Mouse (Mus musculus) limb, embryonic 14.5 days (tissue): ENCODE measurements around the gene 4930442H23Rik. TPM values are rescaled to one million over a fixed set of nuclear protein-coding genes. Genes with fewer than 3 reads are reported as not detected.

ENCODE experiments used
- ATAC-seq: fragments of 200-750 bp; cut with Nextera tagmentation; 2 replicates; pipeline ENCODE4 v1.8.0; 2017; ENCODE audit warnings: low read depth, moderate number of reproducible peaks, moderate TSS enrichment; ENCODE audit not compliant: low FRiP score
- DNase-seq: peaks from one replicate; pipeline ENCODE4 v3.0.0-alpha.2; 2015; ENCODE audit warnings: low spot score
- H3K27ac ChIP-seq: fragments of 300-500 bp; sonication (generic); replicated peaks from 2 replicates; pipeline ENCODE4 v1.5.1; 2014; ENCODE audit warnings: low read depth, mild to moderate bottlenecking, low read length, moderate library complexity, mixed read lengths
- H3K27me3 ChIP-seq: fragments of 300-500 bp; sonication (generic); 2 replicates; pipeline ENCODE4 v1.6.1; 2014; ENCODE audit warnings: low read length, mixed read lengths; ENCODE audit not compliant: control insufficient read depth, insufficient read depth
- H3K36me3 ChIP-seq: fragments of 300-500 bp; sonication (generic); 2 replicates; pipeline ENCODE4 v1.6.1; 2014; ENCODE audit warnings: mild to moderate bottlenecking, low read length, moderate library complexity, mixed read lengths; ENCODE audit not compliant: control insufficient read depth, insufficient read depth
- H3K4me1 ChIP-seq: fragments of 300-500 bp; sonication (generic); 2 replicates; pipeline ENCODE4 v1.6.1; 2014; ENCODE audit warnings: antibody characterized with exemption, low read length, mixed read lengths; ENCODE audit not compliant: control insufficient read depth, insufficient read depth
- H3K4me2 ChIP-seq: fragments of 300-500 bp; sonication (generic); replicated peaks from 2 replicates; pipeline ENCODE4 v1.6.1; 2014; ENCODE audit warnings: low read depth, mild to moderate bottlenecking, low read length, moderate library complexity; ENCODE audit not compliant: severe bottlenecking
- H3K4me3 ChIP-seq: fragments of 300-500 bp; sonication (generic); replicated peaks from 2 replicates; pipeline ENCODE4 v1.5.1; 2014; ENCODE audit warnings: low read length
- H3K9ac ChIP-seq: fragments of 300-500 bp; sonication (generic); 2 replicates; pipeline ENCODE4 v1.6.1; 2014; ENCODE audit warnings: mild to moderate bottlenecking, low read depth, low read length, moderate library complexity; ENCODE audit not compliant: severe bottlenecking
- H3K9me3 ChIP-seq: fragments of 300-500 bp; sonication (generic); 2 replicates; pipeline ENCODE4 v1.6.1; 2016; ENCODE audit warnings: low read length; ENCODE audit not compliant: control insufficient read depth
- POLR2A ChIP-seq: fragments of 200-500 bp; IDR thresholded peaks from 2 replicates; pipeline ENCODE4 v1.8.0; 2012; ENCODE audit warnings: inconsistent platforms, mild to moderate bottlenecking, moderate library complexity, borderline replicate concordance; ENCODE audit not compliant: insufficient read depth, insufficient read length; ENCODE audit errors: extremely low read depth
- WGBS: fragments of 180-500 bp; shearing (Covaris S2); extraction: QIAGEN DNeasy Blood & Tissue Kit; methylation state at CpG from one replicate; pipeline ENCODE4 v1.1.7; 2014; 5-methylcytosine and 5-hydroxymethylcytosine counted together
- polyA plus RNA-seq, 2 experiments: library from polyadenylated mRNA; depleted of rRNA in 1 of 2; stranded (reverse) in 1 of 2; unstranded in 1 of 2; fragments of >200 nt; fragmentation: Nextera tagmentation in 1 of 2; extraction: Ambion mirVana in 1 of 2; gene quantifications; 2 replicates each; pipeline versions ENCODE4 v1.2.1 to v1.2.3; 2012 to 2014

The 4930442H23Rik gene
- polyA plus RNA-seq, 2 experiments = not detected

- ATAC-seq (no peak), DNase-seq (no peak)
- WGBS = 58% methylated on average over 7 of the region's 8 CpGs
- Histone ChIP-seq H3K27me3 (no peaks in the 10 kb centered on the region), H3K27ac (no peak overlapping the region), H3K36me3 (peaks cover 81% of the 10 kb centered on the region), H3K9ac (no peak overlapping the region), H3K4me1 (peaks cover 5% of the 10 kb centered on the region), H3K9me3 (no peaks in the 10 kb centered on the region), H3K4me3 (no peak overlapping the region), H3K4me2 (no peak overlapping the region)
- no peak for TF ChIP-seq POLR2A
Measured at GRCm38 (mm10) chr10:81161602-81162317, 21.9 kb downstream of the 4930442H23Rik start.

DNA sequence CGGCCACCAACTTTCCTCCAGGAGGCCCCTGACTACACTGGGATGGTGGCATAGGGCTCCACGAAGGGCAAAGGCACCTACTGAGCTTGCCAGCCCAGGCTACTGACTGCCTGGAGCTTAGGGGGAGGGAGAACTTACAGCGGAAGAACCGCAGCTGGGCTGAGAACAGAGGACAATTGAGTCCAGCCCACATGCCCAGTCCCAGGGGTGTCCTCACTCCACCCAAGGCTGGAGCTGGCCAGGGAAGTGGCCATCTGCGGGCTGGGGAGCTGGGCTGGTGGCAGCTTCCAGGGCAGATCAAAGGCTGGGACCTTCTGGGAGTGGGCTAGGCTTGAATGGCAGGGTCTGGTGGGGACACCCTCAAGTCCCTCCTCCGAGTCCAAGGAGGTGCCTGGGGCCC lies 28.9 kb downstream of the 4930442H23Rik start:
- 81% methylated on average over 6 of the region's 6 CpGs for WGBS
- Histone ChIP-seq H3K9ac (no peak overlapping the region), H3K27ac (0 out of 2 replicates have a peak overlapping the region, but pooled peaks have one; percentile 26)

DNA sequence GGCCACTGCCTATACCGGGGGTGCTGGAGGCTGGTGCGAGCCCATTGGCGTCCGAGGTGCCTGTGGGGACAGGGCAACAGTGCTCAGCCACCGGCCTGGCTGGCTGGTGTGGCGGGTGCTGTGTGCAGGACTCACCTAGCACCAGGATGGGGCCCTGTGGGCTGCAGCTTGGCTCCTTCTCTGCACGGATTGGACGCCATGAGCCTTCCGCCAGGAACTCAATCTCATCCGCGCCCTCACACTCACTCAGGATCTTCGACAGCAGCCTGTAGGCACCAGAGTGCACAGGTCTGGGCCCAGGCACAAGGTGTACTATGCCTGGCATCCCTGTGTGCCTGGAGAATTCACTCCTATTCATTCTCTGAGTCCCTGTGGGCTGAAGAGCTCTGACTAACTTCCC lies 29.3 kb downstream of the 4930442H23Rik start:
- no peak for ATAC-seq
- no peak overlapping the region for H3K27ac ChIP-seq
- no peak for TF ChIP-seq POLR2A

More for the DNA sequence above, 28.9 kb downstream of the 4930442H23Rik start:
- no peak for TF ChIP-seq POLR2A
- H3K4me2 ChIP-seq = no peak overlapping the region
- ATAC-seq = no peak
- H3K27me3 ChIP-seq = no peaks in the 10 kb centered on the region
- no peak for DNase-seq
- H3K9me3 ChIP-seq = no peaks in the 10 kb centered on the region
- H3K36me3 ChIP-seq = peaks cover 77% of the 10 kb centered on the region
- no peak overlapping the region for H3K4me3 ChIP-seq
- H3K4me1 ChIP-seq = no peaks in the 10 kb centered on the region

DNA sequence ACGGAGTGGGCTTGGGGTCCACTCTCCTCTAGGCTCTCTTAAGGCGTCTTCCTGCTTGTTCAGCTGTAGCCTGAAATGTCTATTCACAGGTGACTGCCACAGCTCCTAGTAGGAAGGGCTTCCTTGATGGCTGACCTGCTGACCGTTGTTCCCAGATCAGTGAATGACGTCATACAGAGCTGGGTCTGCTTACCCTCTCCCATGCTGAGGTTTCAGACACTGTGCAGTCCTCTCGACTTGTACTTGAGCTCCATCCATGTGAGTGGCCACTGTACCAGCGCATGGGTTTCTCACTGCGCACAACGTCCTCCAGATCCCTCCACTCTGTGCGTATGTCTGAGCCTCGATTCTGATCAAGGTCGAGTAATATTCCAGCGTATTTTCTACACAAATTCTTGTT lies 31.0 kb downstream of the 4930442H23Rik start:
- Histone ChIP-seq H3K9me3 (no peaks in the 10 kb centered on the region), H3K9ac (no peak overlapping the region), H3K36me3 (peaks cover 80% of the 10 kb centered on the region), H3K4me3 (no peak overlapping the region), H3K4me2 (no peak overlapping the region), H3K4me1 (no peaks in the 10 kb centered on the region), H3K27ac (no peak overlapping the region), H3K27me3 (no peaks in the 10 kb centered on the region)
- WGBS = 77% methylated on average over 12 of the region's 12 CpGs
- no peak for ATAC-seq
- no peak for TF ChIP-seq POLR2A
- no peak for DNase-seq

More for the DNA sequence above, 29.3 kb downstream of the 4930442H23Rik start:
- no peaks in the 10 kb centered on the region for H3K4me1 ChIP-seq
- H3K9ac ChIP-seq = no peak overlapping the region
- WGBS = 88% methylated on average over 12 of the region's 12 CpGs
- H3K27me3 ChIP-seq = no peaks in the 10 kb centered on the region
- no peak for DNase-seq
- H3K4me2 ChIP-seq = no peak overlapping the region
- H3K4me3 ChIP-seq = no peak overlapping the region
- H3K36me3 ChIP-seq = peaks cover 79% of the 10 kb centered on the region
- H3K9me3 ChIP-seq = no peaks in the 10 kb centered on the region

DNA sequence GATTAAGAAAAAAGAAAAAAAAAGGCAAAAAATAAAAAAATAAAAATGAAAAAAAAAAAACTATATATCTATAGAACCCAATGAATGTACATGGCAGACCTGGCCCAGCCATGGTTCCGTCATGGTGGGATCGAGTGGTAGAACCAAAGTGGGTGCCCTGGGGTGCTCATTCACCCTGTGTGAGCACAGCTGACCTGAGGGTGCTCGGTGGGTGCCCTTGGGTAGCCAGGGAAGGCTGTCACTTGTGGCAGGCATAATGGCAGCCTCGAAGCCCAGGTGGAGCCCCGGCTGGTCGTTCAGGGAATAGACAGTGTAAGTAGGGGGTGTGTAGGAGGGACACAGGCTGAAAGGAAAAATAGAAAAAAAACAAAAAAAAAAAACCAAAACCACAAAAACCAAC lies 32.4 kb downstream of the 4930442H23Rik start:
- 71% methylated on average over 6 of the region's 6 CpGs for WGBS
- no peak overlapping the region for H3K4me2 ChIP-seq
- no peaks in the 10 kb centered on the region for H3K27me3 ChIP-seq
- H3K9me3 ChIP-seq = no peaks in the 10 kb centered on the region
- H3K4me3 ChIP-seq = no peak overlapping the region
- ATAC-seq (no peak), DNase-seq (no peak)
- TF ChIP-seq POLR2A = no peak
- H3K36me3 ChIP-seq = peaks cover 80% of the 10 kb centered on the region
- no peak overlapping the region for H3K27ac ChIP-seq
- no peak overlapping the region for H3K9ac ChIP-seq
- no peaks in the 10 kb centered on the region for H3K4me1 ChIP-seq
